Mouse (Mus musculus) forebrain, embryonic 15.5 days (tissue): ENCODE data around the gene Tmem220. TPM values are rescaled to one million over a fixed set of nuclear protein-coding genes. Genes with fewer than 3 reads are reported as not detected.

Experiments used
- ATAC-seq: fragments of 200-750 bp; cut with Nextera tagmentation; replicated peaks from 2 replicates; pipeline ENCODE4 v1.8.0; 2017; ENCODE audit warnings: mild to moderate bottlenecking, moderate TSS enrichment, moderate library complexity
- H3K27ac ChIP-seq: fragments of 300-500 bp; sonication (generic); replicated peaks from 2 replicates; pipeline ENCODE4 v1.5.1; 2015; ENCODE audit warnings: mild to moderate bottlenecking, inconsistent platforms
- H3K27me3 ChIP-seq: fragments of 300-500 bp; sonication (generic); 2 replicates; pipeline ENCODE4 v1.6.1; 2015; ENCODE audit warnings: inconsistent platforms
- H3K36me3 ChIP-seq: fragments of 300-500 bp; sonication (generic); 2 replicates; pipeline ENCODE4 v1.6.1; 2015; ENCODE audit warnings: mild to moderate bottlenecking, inconsistent platforms
- H3K4me1 ChIP-seq: fragments of 300-500 bp; sonication (generic); 2 replicates; pipeline ENCODE4 v1.6.1; 2015; ENCODE audit warnings: inconsistent platforms
- H3K4me2 ChIP-seq: fragments of 300-500 bp; sonication (generic); replicated peaks from 2 replicates; pipeline ENCODE4 v1.6.1; 2015; ENCODE audit warnings: mild to moderate bottlenecking, inconsistent platforms
- H3K4me3 ChIP-seq: fragments of 300-500 bp; sonication (generic); 2 replicates; pipeline ENCODE4 v1.5.1; 2015; ENCODE audit warnings: mild to moderate bottlenecking, inconsistent platforms
- H3K9ac ChIP-seq: fragments of 300-500 bp; sonication (generic); replicated peaks from 2 replicates; pipeline ENCODE4 v1.6.1; 2015; ENCODE audit warnings: mild to moderate bottlenecking, inconsistent platforms
- H3K9me3 ChIP-seq: fragments of 300-500 bp; sonication (generic); 2 replicates; pipeline ENCODE4 v1.6.1; 2016; ENCODE audit warnings: inconsistent platforms
- WGBS: fragments of 180-500 bp; shearing (Covaris S2); methylation state at CpG from one replicate; pipeline ENCODE4 v1.1.7; 2015; ENCODE audit warnings: mixed read lengths; 5-methylcytosine and 5-hydroxymethylcytosine counted together
- polyA plus RNA-seq: library from polyadenylated mRNA; unstranded; fragments of >200 nt; fragmentation: Nextera tagmentation; extraction: Ambion mirVana; gene quantifications from 2 replicates; pipeline ENCODE4 v1.2.1, GENCODE M21; 2015

Tmem220 gene
- polyA plus RNA-seq, 1 experiment from 2014 or later = 0.55 TPM

GRCm38 (mm10) chr11:67047199-67047598 lies 22.2 kb downstream of the Tmem220 start:
- Histone ChIP-seq H3K4me2 (no peak overlapping the region), H3K27ac (no peak overlapping the region), H3K9me3 (no peaks in the 10 kb centered on the region), H3K36me3 (no peaks in the 10 kb centered on the region), H3K4me1 (peaks cover 13% of the 10 kb centered on the region), H3K9ac (no peak overlapping the region), H3K4me3 (no peak overlapping the region), H3K27me3 (no peaks in the 10 kb centered on the region)
- 93% methylated on average over 5 of the region's 5 CpGs for WGBS
- ATAC-seq = no peak

- ATAC-seq = no peak
- 92% methylated on average over 8 of the region's 8 CpGs for WGBS
- H3K27me3 ChIP-seq = no peaks in the 10 kb centered on the region
Measured at GRCm38 (mm10) chr11:67048496-67048895, 23.5 kb downstream of the Tmem220 start.

GRCm38 (mm10) chr11:67049256-67049655 lies 24.3 kb downstream of the Tmem220 start:
- H3K4me1 ChIP-seq = peaks cover 26% of the 10 kb centered on the region
- H3K27ac ChIP-seq = no peak overlapping the region
- H3K9ac ChIP-seq = no peak overlapping the region
- no peak for ATAC-seq
- 95% methylated on average over 3 of the region's 3 CpGs for WGBS
- H3K4me3 ChIP-seq = no peak overlapping the region
- no peaks in the 10 kb centered on the region for H3K36me3 ChIP-seq
- no peaks in the 10 kb centered on the region for H3K27me3 ChIP-seq
- H3K9me3 ChIP-seq = no peaks in the 10 kb centered on the region
- no peak overlapping the region for H3K4me2 ChIP-seq

More at GRCm38 (mm10) chr11:67048496-67048895, 23.5 kb downstream of the Tmem220 start:
- no peak overlapping the region for H3K27ac ChIP-seq
- H3K9me3 ChIP-seq = no peaks in the 10 kb centered on the region
- no peaks in the 10 kb centered on the region for H3K36me3 ChIP-seq
- no peak overlapping the region for H3K4me2 ChIP-seq
- H3K9ac ChIP-seq = no peak overlapping the region
- peaks cover 19% of the 10 kb centered on the region for H3K4me1 ChIP-seq
- no peak overlapping the region for H3K4me3 ChIP-seq

GRCm38 (mm10) chr11:67051676-67052320 lies 26.8 kb downstream of the Tmem220 start:
- Histone ChIP-seq H3K27me3 (no peaks in the 10 kb centered on the region), H3K36me3 (peaks cover 16% of the 10 kb centered on the region), H3K4me2 (peak overlapping the region; percentile 75), H3K4me3 (peak overlapping the region; percentile 96), H3K4me1 (peaks cover 26% of the 10 kb centered on the region), H3K27ac (peak overlapping the region; percentile 84), H3K9me3 (no peaks in the 10 kb centered on the region), H3K9ac (peak overlapping the region; percentile 82)
- WGBS = 6% methylated on average over 16 of the region's 16 CpGs
- ATAC-seq = peak; percentile 72

- Histone ChIP-seq H3K27me3 (no peaks in the 10 kb centered on the region), H3K9me3 (no peaks in the 10 kb centered on the region), H3K4me1 (peaks cover 26% of the 10 kb centered on the region), H3K27ac (peak within 1 kb of the TSS; percentile 84), H3K4me2 (peak within 1 kb of the TSS; percentile 75), H3K36me3 (peaks cover 22% of the 10 kb centered on the region), H3K4me3 (peak within 1 kb of the TSS; percentile 96), H3K9ac (peak within 1 kb of the TSS; percentile 82)
- under 1% methylated on average over 50 of the region's 50 CpGs for WGBS
- ATAC-seq = peak; percentile 96
Measured at GRCm38 (mm10) chr11:67052321-67052952, 27.5 kb downstream of the Tmem220 start, which contains the start of the genes Adprm and Sco1. Gene Adprm (minus strand): TSS chr11:67052594. Gene Sco1 (plus strand): TSS chr11:67052670.

- peaks cover 26% of the 10 kb centered on the region for H3K4me1 ChIP-seq
- H3K9ac ChIP-seq = no peak overlapping the region
- H3K27ac ChIP-seq = no peak overlapping the region
- H3K27me3 ChIP-seq = no peaks in the 10 kb centered on the region
- no peak overlapping the region for H3K4me3 ChIP-seq
- H3K36me3 ChIP-seq = peaks cover 46% of the 10 kb centered on the region
- 91% methylated on average over 8 of the region's 8 CpGs for WGBS
- no peak for ATAC-seq
- no peaks in the 10 kb centered on the region for H3K9me3 ChIP-seq
- H3K4me2 ChIP-seq = no peak overlapping the region
Measured at GRCm38 (mm10) chr11:67054754-67055365, 29.9 kb downstream of the Tmem220 start.

GRCm38 (mm10) chr11:67061311-67061710 lies 36.4 kb downstream of the Tmem220 start:
- 92% methylated on average over 2 of the region's 2 CpGs for WGBS
- H3K27ac ChIP-seq = no peak overlapping the region
- peaks cover 87% of the 10 kb centered on the region for H3K36me3 ChIP-seq
- H3K4me1 ChIP-seq = no peaks in the 10 kb centered on the region
- no peak overlapping the region for H3K9ac ChIP-seq
- H3K9me3 ChIP-seq = no peaks in the 10 kb centered on the region
- no peak overlapping the region for H3K4me2 ChIP-seq
- no peak for ATAC-seq
- H3K27me3 ChIP-seq = no peaks in the 10 kb centered on the region
- H3K4me3 ChIP-seq = no peak overlapping the region

- ATAC-seq = no peak
- H3K9me3 ChIP-seq = no peaks in the 10 kb centered on the region
- no peak overlapping the region for H3K4me2 ChIP-seq
- H3K27ac ChIP-seq = no peak overlapping the region
- 94% methylated on average over 3 of the region's 3 CpGs for WGBS
- H3K9ac ChIP-seq = no peak overlapping the region
- peaks cover 80% of the 10 kb centered on the region for H3K36me3 ChIP-seq
- no peaks in the 10 kb centered on the region for H3K4me1 ChIP-seq
- no peak overlapping the region for H3K4me3 ChIP-seq
- no peaks in the 10 kb centered on the region for H3K27me3 ChIP-seq
Measured at GRCm38 (mm10) chr11:67062726-67063125, 37.8 kb downstream of the Tmem220 start.

GRCm38 (mm10) chr11:67067741-67068140 lies 42.8 kb downstream of the Tmem220 start:
- Histone ChIP-seq H3K27ac (no peak overlapping the region), H3K4me3 (no peak overlapping the region), H3K4me2 (no peak overlapping the region), H3K9me3 (no peaks in the 10 kb centered on the region), H3K9ac (no peak overlapping the region), H3K27me3 (no peaks in the 10 kb centered on the region), H3K4me1 (no peaks in the 10 kb centered on the region), H3K36me3 (peaks cover 40% of the 10 kb centered on the region)
- no peak for ATAC-seq
- WGBS = 90% methylated on average over 3 of the region's 3 CpGs

GRCm38 (mm10) chr11:67072615-67073130 lies 47.7 kb downstream of the Tmem220 start:
- Histone ChIP-seq H3K9me3 (no peaks in the 10 kb centered on the region), H3K4me1 (0 out of 2 replicates have a peak, but pooled peaks cover 3% of the 10 kb centered on the region), H3K4me3 (no peak overlapping the region), H3K4me2 (no peak overlapping the region), H3K27me3 (no peaks in the 10 kb centered on the region), H3K9ac (no peak overlapping the region), H3K36me3 (0 out of 2 replicates have a peak, but pooled peaks cover 2% of the 10 kb centered on the region), H3K27ac (no peak overlapping the region)
- WGBS = 77% methylated on average over 15 of the region's 15 CpGs
- ATAC-seq = no peak

- Histone ChIP-seq H3K27ac (no peak overlapping the region), H3K9me3 (no peaks in the 10 kb centered on the region)
- WGBS = 33% methylated on average over 3 of the region's 3 CpGs
Measured at GRCm38 (mm10) chr11:67075036-67075435, 50.1 kb downstream of the Tmem220 start.

GRCm38 (mm10) chr11:67076781-67077180 lies 51.8 kb downstream of the Tmem220 start:
- H3K36me3 ChIP-seq = no peaks in the 10 kb centered on the region
- H3K27ac ChIP-seq = no peak overlapping the region
- no peak for ATAC-seq
- H3K9me3 ChIP-seq = no peaks in the 10 kb centered on the region
- WGBS = 89% methylated on average over 5 of the region's 5 CpGs
- no peak overlapping the region for H3K4me2 ChIP-seq
- H3K9ac ChIP-seq = no peak overlapping the region
- H3K27me3 ChIP-seq = no peaks in the 10 kb centered on the region
- H3K4me3 ChIP-seq = no peak overlapping the region
- H3K4me1 ChIP-seq = 0 out of 2 replicates have a peak, but pooled peaks cover 3% of the 10 kb centered on the region

More at GRCm38 (mm10) chr11:67075036-67075435, 50.1 kb downstream of the Tmem220 start:
- ATAC-seq = no peak
- H3K4me3 ChIP-seq = no peak overlapping the region
- 0 out of 2 replicates have a peak, but pooled peaks cover 3% of the 10 kb centered on the region for H3K4me1 ChIP-seq
- H3K9ac ChIP-seq = no peak overlapping the region
- no peaks in the 10 kb centered on the region for H3K27me3 ChIP-seq
- no peak overlapping the region for H3K4me2 ChIP-seq
- H3K36me3 ChIP-seq = no peaks in the 10 kb centered on the region
